Mouse (Mus musculus) kidney, embryonic 15.5 days (tissue): ENCODE data around the gene Tshz2. TPM values are rescaled to one million over a fixed set of nuclear protein-coding genes. Genes with fewer than 3 reads are reported as not detected.

Experiments used
- ATAC-seq: fragments of 200-750 bp; cut with Nextera tagmentation; replicated peaks from 2 replicates; pipeline ENCODE4 v1.8.0; 2017; ENCODE audit warnings: moderate TSS enrichment; ENCODE audit not compliant: low FRiP score
- H3K27ac ChIP-seq: fragments of 300-500 bp; sonication (generic); 2 replicates; pipeline ENCODE4 v1.5.1; 2015; ENCODE audit warnings: mild to moderate bottlenecking, inconsistent platforms
- H3K27me3 ChIP-seq: fragments of 300-500 bp; sonication (generic); 2 replicates; pipeline ENCODE4 v1.6.1; 2015; ENCODE audit warnings: inconsistent platforms
- H3K36me3 ChIP-seq: fragments of 300-500 bp; sonication (generic); 2 replicates; pipeline ENCODE4 v1.6.1; 2015; ENCODE audit warnings: inconsistent platforms
- H3K4me1 ChIP-seq: fragments of 300-500 bp; sonication (generic); 2 replicates; pipeline ENCODE4 v1.6.1; 2015; ENCODE audit warnings: inconsistent platforms
- H3K4me2 ChIP-seq: fragments of 300-500 bp; sonication (generic); 2 replicates; pipeline ENCODE4 v1.6.1; 2015; ENCODE audit warnings: moderate library complexity, mild to moderate bottlenecking, inconsistent platforms
- H3K4me3 ChIP-seq: fragments of 300-500 bp; sonication (generic); replicated peaks from 2 replicates; pipeline ENCODE4 v1.5.1; 2015; ENCODE audit warnings: mild to moderate bottlenecking, inconsistent platforms
- H3K9ac ChIP-seq: fragments of 300-500 bp; sonication (generic); 2 replicates; pipeline ENCODE4 v1.6.1; 2015; ENCODE audit warnings: mild to moderate bottlenecking, inconsistent platforms
- H3K9me3 ChIP-seq: fragments of 300-500 bp; sonication (generic); replicated peaks from 2 replicates; pipeline ENCODE4 v1.6.1; 2016; ENCODE audit warnings: inconsistent platforms
- WGBS: fragments of 180-500 bp; shearing (Covaris S2); methylation state at CpG from one replicate; pipeline ENCODE4 v1.1.7; 2015; ENCODE audit warnings: mixed read lengths; 5-methylcytosine and 5-hydroxymethylcytosine counted together
- polyA plus RNA-seq: library from polyadenylated mRNA; unstranded; fragments of >200 nt; fragmentation: Nextera tagmentation; extraction: Ambion mirVana; gene quantifications from 2 replicates; pipeline ENCODE4 v1.2.1, GENCODE M21; 2015

Gene Tshz2
- polyA plus RNA-seq, 1 experiment from 2014 or later, result 17.8 TPM

GRCm38 (mm10) chr2:170007426-170007958 is 374.7 kb downstream of the Tshz2 start:
- Histone ChIP-seq H3K27me3 (no peaks in the 10 kb centered on the region), H3K27ac (peak overlapping the region; percentile 10; the same call in 1 of the 2 replicates), H3K4me3 (no peak overlapping the region), H3K36me3 (no peaks in the 10 kb centered on the region), H3K4me2 (no peak overlapping the region), H3K9ac (no peak overlapping the region), H3K9me3 (peaks cover 6% of the 10 kb centered on the region; the same call in 1 of the 2 replicates), H3K4me1 (peaks cover 26% of the 10 kb centered on the region)
- 58% methylated on average over 6 of the region's 6 CpGs for WGBS
- ATAC-seq, result no peak

- Histone ChIP-seq H3K27me3 (no peaks in the 10 kb centered on the region), H3K4me3 (no peak overlapping the region), H3K4me2 (peak overlapping the region; percentile 19; the same call in 1 of the 2 replicates), H3K9me3 (peaks cover 6% of the 10 kb centered on the region; the same call in 1 of the 2 replicates), H3K27ac (no peak overlapping the region), H3K36me3 (no peaks in the 10 kb centered on the region), H3K4me1 (peaks cover 21% of the 10 kb centered on the region), H3K9ac (no peak overlapping the region)
- whole genome bisulfite sequencing, result 66% methylated on average over 11 of the region's 11 CpGs
- ATAC-seq, result 0 out of 2 replicates have a peak, but pooled peaks have one; percentile 52
These were observed 376.9 kb downstream of the Tshz2 start for GRCm38 (mm10) chr2:170009729-170010128.

- Histone ChIP-seq H3K27ac (0 out of 2 replicates have a peak overlapping the region, but pooled peaks have one; percentile 20), H3K4me2 (0 out of 2 replicates have a peak overlapping the region, but pooled peaks have one; percentile 17)
- no peak for ATAC-seq
These were observed 379.0 kb downstream of the Tshz2 start for GRCm38 (mm10) chr2:170011858-170012257.

GRCm38 (mm10) chr2:170017302-170017701 is 384.5 kb downstream of the Tshz2 start:
- Histone ChIP-seq H3K27ac (0 out of 2 replicates have a peak overlapping the region, but pooled peaks have one; percentile 4), H3K4me1 (peaks cover 7% of the 10 kb centered on the region; the same call in 1 of the 2 replicates), H3K4me2 (no peak overlapping the region), H3K9ac (no peak overlapping the region), H3K36me3 (no peaks in the 10 kb centered on the region), H3K4me3 (no peak overlapping the region), H3K9me3 (no peaks in the 10 kb centered on the region), H3K27me3 (no peaks in the 10 kb centered on the region)
- ATAC-seq, result no peak
- WGBS, result 41% methylated on average over 6 of the region's 6 CpGs

More at GRCm38 (mm10) chr2:170011858-170012257, 379.0 kb downstream of the Tshz2 start:
- Histone ChIP-seq H3K4me1 (peaks cover 17% of the 10 kb centered on the region), H3K4me3 (no peak overlapping the region), H3K36me3 (no peaks in the 10 kb centered on the region), H3K27me3 (no peaks in the 10 kb centered on the region), H3K9me3 (peaks cover 6% of the 10 kb centered on the region; the same call in 1 of the 2 replicates), H3K9ac (no peak overlapping the region)
- WGBS, result 43% methylated on average over 8 of the region's 8 CpGs

- no peak overlapping the region for H3K4me3 ChIP-seq
- ATAC-seq, result no peak
- 70% methylated on average over 7 of the region's 7 CpGs for WGBS
These were observed 385.1 kb downstream of the Tshz2 start for GRCm38 (mm10) chr2:170017926-170018325.

GRCm38 (mm10) chr2:170022953-170023352 is 390.1 kb downstream of the Tshz2 start:
- Histone ChIP-seq H3K36me3 (no peaks in the 10 kb centered on the region), H3K4me2 (no peak overlapping the region), H3K27ac (no peak overlapping the region), H3K9ac (no peak overlapping the region), H3K4me1 (no peaks in the 10 kb centered on the region), H3K9me3 (peaks cover 3% of the 10 kb centered on the region; the same call in 1 of the 2 replicates), H3K27me3 (no peaks in the 10 kb centered on the region), H3K4me3 (no peak overlapping the region)
- 65% methylated on average over 5 of the region's 5 CpGs for WGBS
- no peak for ATAC-seq

More at GRCm38 (mm10) chr2:170017926-170018325, 385.1 kb downstream of the Tshz2 start:
- Histone ChIP-seq H3K9ac (no peak overlapping the region), H3K27me3 (no peaks in the 10 kb centered on the region), H3K27ac (no peak overlapping the region), H3K9me3 (no peaks in the 10 kb centered on the region), H3K36me3 (no peaks in the 10 kb centered on the region), H3K4me1 (0 out of 2 replicates have a peak, but pooled peaks cover 6% of the 10 kb centered on the region), H3K4me2 (no peak overlapping the region)

- Histone ChIP-seq H3K4me2 (no peak overlapping the region), H3K27me3 (no peaks in the 10 kb centered on the region), H3K9me3 (peaks cover 3% of the 10 kb centered on the region; the same call in 1 of the 2 replicates), H3K4me3 (no peak overlapping the region), H3K4me1 (no peaks in the 10 kb centered on the region), H3K9ac (no peak overlapping the region), H3K27ac (no peak overlapping the region), H3K36me3 (no peaks in the 10 kb centered on the region)
- 46% methylated on average over 9 of the region's 9 CpGs for whole genome bisulfite sequencing
- ATAC-seq, result no peak
These were observed 390.9 kb downstream of the Tshz2 start for GRCm38 (mm10) chr2:170023741-170024140.

- Histone ChIP-seq H3K9ac (no peak overlapping the region), H3K4me2 (no peak overlapping the region), H3K4me1 (no peaks in the 10 kb centered on the region), H3K9me3 (peaks cover 3% of the 10 kb centered on the region; the same call in 1 of the 2 replicates), H3K4me3 (no peak overlapping the region), H3K36me3 (no peaks in the 10 kb centered on the region), H3K27me3 (no peaks in the 10 kb centered on the region), H3K27ac (0 out of 2 replicates have a peak overlapping the region, but pooled peaks have one; percentile 20)
- WGBS, result 84% methylated on average over 8 of the region's 8 CpGs
- ATAC-seq, result no peak
These were observed 392.1 kb downstream of the Tshz2 start for GRCm38 (mm10) chr2:170024939-170025338.

GRCm38 (mm10) chr2:170025896-170026295 is 393.1 kb downstream of the Tshz2 start:
- no peak overlapping the region for H3K4me3 ChIP-seq
- peaks cover 3% of the 10 kb centered on the region; the same call in 1 of the 2 replicates for H3K9me3 ChIP-seq
- no peaks in the 10 kb centered on the region for H3K36me3 ChIP-seq
- no peaks in the 10 kb centered on the region for H3K4me1 ChIP-seq
- WGBS, result 91% methylated on average over 6 of the region's 6 CpGs
- no peak overlapping the region for H3K9ac ChIP-seq
- no peak for ATAC-seq
- no peaks in the 10 kb centered on the region for H3K27me3 ChIP-seq
- H3K27ac ChIP-seq, result no peak overlapping the region
- H3K4me2 ChIP-seq, result no peak overlapping the region

- no peak for ATAC-seq
- Histone ChIP-seq H3K4me1 (peaks cover 10% of the 10 kb centered on the region), H3K9ac (no peak overlapping the region), H3K27me3 (no peaks in the 10 kb centered on the region), H3K27ac (no peak overlapping the region), H3K4me2 (no peak overlapping the region), H3K9me3 (peaks cover 3% of the 10 kb centered on the region; the same call in 1 of the 2 replicates), H3K36me3 (no peaks in the 10 kb centered on the region), H3K4me3 (no peak overlapping the region)
- 91% methylated on average over 7 of the region's 7 CpGs for WGBS
These were observed 395.0 kb downstream of the Tshz2 start for GRCm38 (mm10) chr2:170027837-170028236.

- no peak overlapping the region for H3K4me2 ChIP-seq
- no peaks in the 10 kb centered on the region for H3K27me3 ChIP-seq
- ATAC-seq, result no peak
- no peak overlapping the region for H3K4me3 ChIP-seq
- H3K27ac ChIP-seq, result no peak overlapping the region
- peaks cover 17% of the 10 kb centered on the region for H3K4me1 ChIP-seq
- WGBS, result 77% methylated on average over 24 of the region's 24 CpGs
- no peak overlapping the region for H3K9ac ChIP-seq
- no peaks in the 10 kb centered on the region for H3K36me3 ChIP-seq
- H3K9me3 ChIP-seq, result peaks cover 3% of the 10 kb centered on the region; the same call in 1 of the 2 replicates
These were observed 395.9 kb downstream of the Tshz2 start for GRCm38 (mm10) chr2:170028488-170029303.
